Mouse (Mus musculus) forebrain, embryonic 16.5 days (tissue): ENCODE results near the gene Ccr8. TPM values are rescaled to one million over a fixed set of nuclear protein-coding genes. Genes with fewer than 3 reads are reported as not detected.

Experiments
- ATAC-seq: fragments of 200-750 bp; cut with Nextera tagmentation; 2 replicates; pipeline ENCODE4 v1.8.0; 2017; ENCODE audit warnings: mild to moderate bottlenecking, moderate library complexity
- H3K27ac ChIP-seq: fragments of 300-500 bp; sonication (generic); 2 replicates; pipeline ENCODE4 v1.5.1; 2014; ENCODE audit warnings: low read length, control low read depth
- H3K27me3 ChIP-seq: fragments of 300-500 bp; sonication (generic); replicated peaks from 2 replicates; pipeline ENCODE4 v1.6.1; 2014; ENCODE audit warnings: low read length; ENCODE audit not compliant: control insufficient read depth, insufficient read depth
- H3K36me3 ChIP-seq: fragments of 300-500 bp; sonication (generic); 2 replicates; pipeline ENCODE4 v1.6.1; 2014; ENCODE audit not compliant: control insufficient read depth, insufficient read depth
- H3K4me1 ChIP-seq: fragments of 300-500 bp; sonication (generic); replicated peaks from 2 replicates; pipeline ENCODE4 v1.6.1; 2014; ENCODE audit warnings: low read length; ENCODE audit not compliant: control insufficient read depth, insufficient read depth
- H3K4me2 ChIP-seq: fragments of 300-500 bp; sonication (generic); 2 replicates; pipeline ENCODE4 v1.6.1; 2014; ENCODE audit warnings: mild to moderate bottlenecking, low read length, control low read depth
- H3K4me3 ChIP-seq: fragments of 300-500 bp; sonication (generic); replicated peaks from 2 replicates; pipeline ENCODE4 v1.5.1; 2014; ENCODE audit warnings: mild to moderate bottlenecking, low read length, control low read depth
- H3K9ac ChIP-seq: fragments of 300-500 bp; sonication (generic); replicated peaks from 2 replicates; pipeline ENCODE4 v1.6.1; 2014; ENCODE audit warnings: low read depth, low read length, control low read depth
- H3K9me3 ChIP-seq: fragments of 300-500 bp; sonication (generic); 2 replicates; pipeline ENCODE4 v1.6.1; 2016; ENCODE audit warnings: low read length; ENCODE audit not compliant: control insufficient read depth
- WGBS: fragments of 180-500 bp; shearing (Covaris S2); extraction: QIAGEN DNeasy Blood & Tissue Kit; methylation state at CpG from one replicate; pipeline ENCODE4 v1.1.7; 2014; 5-methylcytosine and 5-hydroxymethylcytosine counted together
- polyA plus RNA-seq: library from polyadenylated mRNA; unstranded; fragments of >200 nt; fragmentation: Nextera tagmentation; extraction: Ambion mirVana; gene quantifications from 2 replicates; pipeline ENCODE4 v1.2.1, GENCODE M21; 2015

Gene Ccr8
- not detected in 2 replicates for polyA plus RNA-seq

- no peaks in the 10 kb centered on the region for H3K4me1 ChIP-seq
- no peak within 1 kb of the TSS for H3K27ac ChIP-seq
- H3K27me3 ChIP-seq = no peaks in the 10 kb centered on the region
- H3K4me2 ChIP-seq = no peak within 1 kb of the TSS
- no peaks in the 10 kb centered on the region for H3K36me3 ChIP-seq
- WGBS = 74% methylated on average over 5 of the region's 5 CpGs
- no peak within 1 kb of the TSS for H3K4me3 ChIP-seq
- no peak for ATAC-seq
- peaks cover 2% of the 10 kb centered on the region; the same call in 1 of the 2 replicates for H3K9me3 ChIP-seq
- no peak within 1 kb of the TSS for H3K9ac ChIP-seq
Observed at GRCm38 (mm10) chr9:120091696-120092238, at the start of gene Ccr8. TSS of gene Ccr8 (plus strand) at chr9:120092114.

GRCm38 (mm10) chr9:120043115-120043514 is 48.8 kb upstream of the Ccr8 start:
- H3K9me3 ChIP-seq = no peaks in the 10 kb centered on the region
- no peaks in the 10 kb centered on the region for H3K27me3 ChIP-seq
- 86% methylated on average over 7 of the region's 7 CpGs for WGBS
- H3K4me3 ChIP-seq = no peak overlapping the region
- no peaks in the 10 kb centered on the region for H3K36me3 ChIP-seq
- ATAC-seq = no peak
- H3K27ac ChIP-seq = no peak overlapping the region
- no peak overlapping the region for H3K9ac ChIP-seq
- no peaks in the 10 kb centered on the region for H3K4me1 ChIP-seq
- no peak overlapping the region for H3K4me2 ChIP-seq

- Histone ChIP-seq H3K9me3 (no peaks in the 10 kb centered on the region), H3K4me1 (no peaks in the 10 kb centered on the region), H3K36me3 (no peaks in the 10 kb centered on the region), H3K27ac (no peak overlapping the region), H3K4me3 (no peak overlapping the region), H3K9ac (no peak overlapping the region), H3K27me3 (no peaks in the 10 kb centered on the region), H3K4me2 (no peak overlapping the region)
- WGBS = 64% methylated on average over 6 of the region's 6 CpGs
- ATAC-seq = no peak
Observed at GRCm38 (mm10) chr9:120048495-120048894, 43.4 kb upstream of the Ccr8 start.

- Histone ChIP-seq H3K36me3 (no peaks in the 10 kb centered on the region), H3K9ac (no peak overlapping the region), H3K4me1 (no peaks in the 10 kb centered on the region), H3K27ac (no peak overlapping the region), H3K4me3 (no peak overlapping the region), H3K9me3 (no peaks in the 10 kb centered on the region), H3K27me3 (no peaks in the 10 kb centered on the region), H3K4me2 (no peak overlapping the region)
- 77% methylated on average over 3 of the region's 3 CpGs for WGBS
- ATAC-seq = no peak
Observed at GRCm38 (mm10) chr9:120049407-120049806, 42.5 kb upstream of the Ccr8 start.

GRCm38 (mm10) chr9:120054545-120055277 is 37.2 kb upstream of the Ccr8 start:
- 41% methylated on average over 8 of the region's 8 CpGs for WGBS
- no peak overlapping the region for H3K4me3 ChIP-seq

GRCm38 (mm10) chr9:120056201-120056600 is 35.7 kb upstream of the Ccr8 start:
- no peak for ATAC-seq

More at GRCm38 (mm10) chr9:120054545-120055277, 37.2 kb upstream of the Ccr8 start:
- Histone ChIP-seq H3K9me3 (no peaks in the 10 kb centered on the region), H3K27me3 (no peaks in the 10 kb centered on the region), H3K9ac (no peak overlapping the region), H3K36me3 (no peaks in the 10 kb centered on the region), H3K4me1 (no peaks in the 10 kb centered on the region), H3K4me2 (no peak overlapping the region), H3K27ac (no peak overlapping the region)
- peak; percentile 23; the same call in 1 of the 2 replicates for ATAC-seq

GRCm38 (mm10) chr9:120058730-120059129 is 33.2 kb upstream of the Ccr8 start:
- Histone ChIP-seq H3K9ac (no peak overlapping the region), H3K36me3 (no peaks in the 10 kb centered on the region), H3K27me3 (no peaks in the 10 kb centered on the region), H3K4me3 (no peak overlapping the region), H3K4me2 (no peak overlapping the region), H3K9me3 (no peaks in the 10 kb centered on the region), H3K27ac (no peak overlapping the region), H3K4me1 (no peaks in the 10 kb centered on the region)
- ATAC-seq = no peak
- 70% methylated on average over 3 of the region's 3 CpGs for WGBS

More at GRCm38 (mm10) chr9:120056201-120056600, 35.7 kb upstream of the Ccr8 start:
- no peak overlapping the region for H3K4me3 ChIP-seq
- WGBS = 82% methylated on average over 9 of the region's 9 CpGs
- H3K9ac ChIP-seq = no peak overlapping the region
- no peak overlapping the region for H3K4me2 ChIP-seq
- H3K36me3 ChIP-seq = no peaks in the 10 kb centered on the region
- no peaks in the 10 kb centered on the region for H3K9me3 ChIP-seq
- H3K4me1 ChIP-seq = no peaks in the 10 kb centered on the region
- H3K27ac ChIP-seq = no peak overlapping the region
- no peaks in the 10 kb centered on the region for H3K27me3 ChIP-seq

- H3K9ac ChIP-seq = no peak overlapping the region
- no peak overlapping the region for H3K4me3 ChIP-seq
- no peaks in the 10 kb centered on the region for H3K9me3 ChIP-seq
- H3K36me3 ChIP-seq = no peaks in the 10 kb centered on the region
- no peaks in the 10 kb centered on the region for H3K27me3 ChIP-seq
- H3K4me2 ChIP-seq = no peak overlapping the region
- WGBS = 86% methylated on average over 4 of the region's 4 CpGs
- H3K27ac ChIP-seq = no peak overlapping the region
- H3K4me1 ChIP-seq = no peaks in the 10 kb centered on the region
- ATAC-seq = no peak
Observed at GRCm38 (mm10) chr9:120064317-120064716, 27.6 kb upstream of the Ccr8 start.

GRCm38 (mm10) chr9:120067609-120068008 is 24.3 kb upstream of the Ccr8 start:
- 79% methylated on average over 2 of the region's 2 CpGs for WGBS

More at GRCm38 (mm10) chr9:120067609-120068008, 24.3 kb upstream of the Ccr8 start:
- Histone ChIP-seq H3K27ac (no peak overlapping the region), H3K4me1 (no peaks in the 10 kb centered on the region), H3K9me3 (no peaks in the 10 kb centered on the region), H3K36me3 (no peaks in the 10 kb centered on the region), H3K9ac (no peak overlapping the region), H3K4me3 (no peak overlapping the region), H3K27me3 (no peaks in the 10 kb centered on the region), H3K4me2 (no peak overlapping the region)
- ATAC-seq = no peak
